Mouse (Mus musculus) liver, embryonic 14.5 days (tissue): ENCODE data around the gene Tnip1. TPM values are rescaled to one million over a fixed set of nuclear protein-coding genes. Genes with fewer than 3 reads are reported as not detected.
"Not testable (repeated sequence)": the region's sequence is repeated elsewhere in the genome, so short reads cannot be mapped to it uniquely, and the experiment has no call there.

Source experiments
- ATAC-seq: fragments of 200-750 bp; cut with Nextera tagmentation; 2 replicates; pipeline ENCODE4 v1.8.0; 2017; ENCODE audit warnings: moderate number of reproducible peaks, mild to moderate bottlenecking, moderate library complexity; ENCODE audit not compliant: insufficient read depth
- DNase-seq, 3 experiments: peaks; one replicate each; pipeline ENCODE4 v3.0.0-alpha.2; 2012 to 2013; ENCODE audit warnings: low read depth in 3 of 3, low spot score in 3 of 3
- H3K27ac ChIP-seq: fragments of 300-500 bp; sonication (generic); 2 replicates; pipeline ENCODE4 v1.5.1; 2014; ENCODE audit warnings: moderate library complexity, mild to moderate bottlenecking, control low read depth, inconsistent platforms
- H3K27me3 ChIP-seq: fragments of 300-500 bp; sonication (generic); 2 replicates; pipeline ENCODE4 v1.6.1; 2014; ENCODE audit warnings: mild to moderate bottlenecking, low read length, moderate library complexity; ENCODE audit not compliant: control insufficient read depth, insufficient read depth
- H3K36me3 ChIP-seq: fragments of 300-500 bp; sonication (generic); replicated peaks from 2 replicates; pipeline ENCODE4 v1.6.1; 2014; ENCODE audit warnings: low read depth; ENCODE audit not compliant: control insufficient read depth, insufficient read depth
- H3K4me1 ChIP-seq, 2 experiments: fragments of 200-500 bp in 1 of 2; fragments of 300-500 bp in 1 of 2; sonication (generic) in 1 of 2; replicated peaks; 2 replicates each; pipeline ENCODE4 v1.6.1; 2012 to 2014; ENCODE audit warnings: antibody characterized with exemption in 1 of 2, inconsistent platforms in 1 of 2, low read length in 1 of 2; ENCODE audit not compliant: control insufficient read depth in 2 of 2, insufficient read depth in 2 of 2
- H3K4me2 ChIP-seq: fragments of 300-500 bp; sonication (generic); 2 replicates; pipeline ENCODE4 v1.6.1; 2014; ENCODE audit warnings: low read depth, mild to moderate bottlenecking, control low read depth, moderate library complexity
- H3K4me3 ChIP-seq, 2 experiments: fragments of 200-500 bp in 1 of 2; fragments of 300-500 bp in 1 of 2; sonication (generic) in 1 of 2; 2 replicates each; pipeline ENCODE4 v1.5.1; 2012 to 2014; ENCODE audit warnings: low read depth in 2 of 2, low read length in 2 of 2, mild to moderate bottlenecking in 2 of 2, control low read depth in 1 of 2, inconsistent platforms in 1 of 2, moderate library complexity in 1 of 2; ENCODE audit not compliant: insufficient read depth in 1 of 2
- H3K9ac ChIP-seq: fragments of 300-500 bp; sonication (generic); replicated peaks from 2 replicates; pipeline ENCODE4 v1.6.1; 2014; ENCODE audit warnings: mild to moderate bottlenecking, control low read depth, moderate library complexity
- H3K9me3 ChIP-seq: fragments of 300-500 bp; sonication (generic); 2 replicates; pipeline ENCODE4 v1.6.1; 2016; ENCODE audit warnings: low read length, mixed read lengths; ENCODE audit not compliant: control insufficient read depth
- CTCF ChIP-seq: IDR thresholded peaks from 2 replicates; pipeline ENCODE4 v1.5.1; 2016; ENCODE audit warnings: antibody characterized with exemption, low read depth, control low read depth
- EP300 ChIP-seq: IDR thresholded peaks from 2 replicates; pipeline ENCODE4 v1.6.1; 2016; ENCODE audit warnings: antibody characterized with exemption, low read depth
- WGBS: fragments of 180-500 bp; shearing (Covaris S2); extraction: QIAGEN DNeasy Blood & Tissue Kit; methylation state at CpG from one replicate; pipeline ENCODE4 v1.1.7; 2014; ENCODE audit not compliant: insufficient replicate concordance; 5-methylcytosine and 5-hydroxymethylcytosine counted together
- polyA plus RNA-seq, 2 experiments: library from polyadenylated mRNA; depleted of rRNA in 1 of 2; stranded (reverse) in 1 of 2; unstranded in 1 of 2; fragments of >200 nt; fragmentation: Nextera tagmentation in 1 of 2; extraction: Ambion mirVana in 1 of 2; gene quantifications; 2 replicates each; pipeline versions ENCODE4 v1.2.1 to v1.2.3; 2012 to 2014

Gene Tnip1
- polyA plus RNA-seq, 2 experiments = 3.6 to 5.2 TPM

DNA sequence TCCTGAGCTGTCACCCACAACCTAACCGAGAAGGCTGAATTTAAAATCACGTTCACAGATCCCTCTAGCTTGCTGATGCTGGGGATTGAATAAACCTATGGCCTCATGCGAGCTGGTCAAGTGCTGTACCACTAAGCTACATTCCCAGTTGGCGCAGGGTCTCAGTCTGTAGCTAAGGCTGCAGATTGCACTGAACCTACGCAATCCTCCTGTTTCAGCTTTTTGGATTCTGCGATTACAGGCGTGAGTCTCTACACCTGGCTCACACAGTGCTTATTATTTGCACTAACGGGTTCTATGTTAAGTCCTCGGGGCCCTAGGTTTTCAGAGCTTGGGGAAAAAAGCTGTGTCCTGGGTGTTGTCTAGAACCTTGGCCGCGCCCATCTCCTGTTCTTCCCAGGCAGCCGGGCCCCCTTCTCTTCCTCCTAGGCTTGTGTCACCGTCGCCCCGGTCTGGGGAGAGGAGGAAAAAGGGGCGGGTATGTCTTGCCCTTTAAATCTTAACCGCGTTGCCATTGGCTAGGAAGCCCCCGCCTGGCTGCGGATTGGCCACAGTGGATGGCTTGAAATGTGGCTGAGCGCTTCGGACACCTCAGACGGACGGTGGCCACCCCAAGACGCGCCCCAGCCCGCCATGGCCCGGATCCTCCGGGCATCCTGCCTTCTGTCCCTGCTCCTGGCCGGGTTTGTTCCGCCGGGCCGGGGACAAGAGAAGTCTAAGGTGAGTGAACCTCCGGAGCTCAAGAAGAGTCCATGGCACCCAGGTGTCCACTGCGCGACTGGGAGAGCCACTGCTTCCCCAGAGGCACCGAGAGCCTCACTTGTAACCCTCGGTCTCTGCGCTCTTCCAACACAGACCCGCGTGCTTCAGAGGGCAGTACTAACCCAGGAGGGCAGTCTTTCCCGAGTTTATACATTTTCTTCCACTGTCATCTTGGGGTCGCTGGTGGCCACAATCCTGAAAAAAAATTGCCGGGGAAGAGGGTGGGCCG is 60.1 kb downstream of the Tnip1 start, which contains the start of gene Gpx3:
Gpx3 (plus strand) TSS at position 121 of the 991 bp plus-strand sequence.
- Histone ChIP-seq H3K9me3 (no peaks in the 10 kb centered on the region), H3K9ac (no peak within 1 kb of the TSS), H3K27ac (no peak within 1 kb of the TSS), H3K4me2 (peak within 1 kb of the TSS; percentile 60), H3K4me3 (peak within 1 kb of the TSS; percentile 44 to 47), H3K4me1 (peaks cover 0 to 11% of the 10 kb centered on the region in 2 experiments; a peak in 3 of 4 replicates), H3K27me3 (no peaks in the 10 kb centered on the region; the same call in 1 of the 2 replicates), H3K36me3 (no peaks in the 10 kb centered on the region)
- TF ChIP-seq EP300 = no peak
- peak; percentile 50; the same call in 1 of the 2 replicates for ATAC-seq
- 12% methylated on average over 45 of the region's 45 CpGs for WGBS
- no peak for DNase-seq

- 53% methylated on average over 4 of the region's 4 CpGs for WGBS
- Histone ChIP-seq H3K4me1 (peaks cover 0 to 7% of the 10 kb centered on the region in 2 experiments; a peak in 3 of 4 replicates), H3K9me3 (no peaks in the 10 kb centered on the region), H3K4me2 (no peak overlapping the region), H3K9ac (no peak overlapping the region), H3K4me3 (no peak overlapping the region), H3K27ac (no peak overlapping the region), H3K27me3 (no peaks in the 10 kb centered on the region; the same call in 1 of the 2 replicates), H3K36me3 (no peaks in the 10 kb centered on the region)
- no peak for DNase-seq
- TF ChIP-seq EP300 = no peak
- no peak for TF ChIP-seq CTCF
- no peak for ATAC-seq
Measured at GRCm38 (mm10) chr11:54899657-54900056, 63.1 kb downstream of the Tnip1 start.

GRCm38 (mm10) chr11:54897470-54897869 is 65.2 kb downstream of the Tnip1 start:
- 73% methylated on average over 5 of the region's 5 CpGs for WGBS

DNA sequence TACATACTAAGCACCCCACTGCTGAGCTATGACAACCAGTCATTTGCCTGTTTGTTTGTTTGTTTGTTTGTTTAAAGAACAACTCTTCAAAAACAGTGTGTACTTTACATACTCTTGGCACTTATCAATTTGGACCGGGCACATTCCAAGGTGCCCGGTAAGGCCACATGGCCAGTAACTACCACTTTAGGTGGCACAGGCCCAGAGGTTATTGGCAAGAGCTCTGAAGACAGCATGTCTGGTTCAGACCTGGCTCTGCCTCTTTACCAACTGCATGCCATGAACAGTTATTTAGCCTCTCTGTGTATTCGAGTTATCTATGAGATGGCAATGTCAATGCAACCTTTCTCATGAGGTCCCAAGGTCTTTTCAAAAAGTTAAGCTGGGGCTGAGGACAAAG is 66.1 kb downstream of the Tnip1 start:
- not testable (repeated sequence) for H3K4me3 ChIP-seq, H3K27ac ChIP-seq, H3K36me3 ChIP-seq, H3K4me2 ChIP-seq, H3K27me3 ChIP-seq, H3K9me3 ChIP-seq, H3K4me1 ChIP-seq, DNase-seq, H3K9ac ChIP-seq, ATAC-seq
- 68% methylated on average over 3 of the region's 3 CpGs for WGBS

More at GRCm38 (mm10) chr11:54897470-54897869, 65.2 kb downstream of the Tnip1 start:
- H3K9me3 ChIP-seq = no peaks in the 10 kb centered on the region
- H3K4me1 ChIP-seq = peaks cover 0 to 3% of the 10 kb centered on the region in 2 experiments; a peak in 3 of 4 replicates
- no peak for ATAC-seq
- DNase-seq = no peak
- no peak overlapping the region for H3K4me3 ChIP-seq
- H3K27ac ChIP-seq = no peak overlapping the region
- H3K4me2 ChIP-seq = no peak overlapping the region
- H3K36me3 ChIP-seq = no peaks in the 10 kb centered on the region
- no peak overlapping the region for H3K9ac ChIP-seq
- H3K27me3 ChIP-seq = no peaks in the 10 kb centered on the region
- TF ChIP-seq EP300 = no peak
- TF ChIP-seq CTCF = no peak

DNA sequence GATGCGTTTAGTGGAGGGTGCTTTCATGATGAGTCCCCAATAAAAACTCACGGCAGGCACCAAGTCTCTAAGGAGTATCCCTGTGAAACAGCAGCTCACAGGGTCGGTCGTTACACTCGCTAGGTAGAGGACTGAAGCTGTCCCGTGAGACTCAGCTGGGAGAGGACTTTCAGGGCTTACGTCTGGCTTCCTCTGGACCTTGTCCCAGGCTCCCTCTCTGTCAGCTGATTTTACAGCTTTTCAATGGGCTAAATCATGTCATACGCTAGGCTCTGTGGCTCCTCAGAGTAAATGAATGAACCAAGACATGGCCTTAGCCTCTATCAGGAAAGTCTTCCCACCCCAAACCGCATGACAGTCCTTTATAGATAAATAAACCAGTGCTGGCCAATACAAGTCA is 68.1 kb downstream of the Tnip1 start:
- Histone ChIP-seq H3K4me1 (no peaks in the 10 kb centered on the region; a peak in 1 of 4 replicates), H3K27me3 (no peaks in the 10 kb centered on the region), H3K27ac (no peak overlapping the region), H3K9ac (no peak overlapping the region), H3K9me3 (no peaks in the 10 kb centered on the region), H3K4me2 (no peak overlapping the region), H3K36me3 (no peaks in the 10 kb centered on the region), H3K4me3 (no peak overlapping the region)
- no peak for DNase-seq
- ATAC-seq = no peak
- WGBS = 77% methylated on average over 9 of the region's 9 CpGs
- TF ChIP-seq EP300 = no peak
- TF ChIP-seq CTCF = no peak
